Mouse (Mus musculus): ENCODE data around the gene C130050O18Rik. TPM values are rescaled to one million over a fixed set of nuclear protein-coding genes. Genes with fewer than 3 reads are reported as not detected.
A peak's percentile ranks its signal among the peaks of the same experiment; 100 is the strongest.

Gene C130050O18Rik
- polyA plus RNA-seq (2021): 0.24 TPM

GRCm38 (mm10) chr5:139404801-139405401 is at the start of gene C130050O18Rik:
C130050O18Rik (plus strand) TSS chr5:139405280.
- POLR2A ChIA-PET: no interaction called here
- CTCF ChIA-PET: no interaction called here
- no peak for TF ChIP-seq CTCF (IDR thresholded peaks at IDR 0.05)

GRCm38 (mm10) chr5:139358653-139359052 is 46.4 kb upstream of the C130050O18Rik start:
- in situ Hi-C loops (cut with MboI; ENCODE audit: low pct_unique_long_range_greater_than_20kb): loop anchor here (25.0 kb wide), 1 partner anchor 304 kb away; no protein-coding TSS in a partner anchor
- no peak for DNase-seq (ENCODE audit: low read depth, low spot score)
- ChIA-PET CTCF (interaction anchor here (0.6 to 3.3 kb wide), 8 partner anchors 11 to 55 kb away, joined by 3 to 14 read pairs (median 4); no protein-coding TSS in a partner anchor), POLR2A (no interaction called here)
- H3K27me3 ChIP-seq: no peaks in the 10 kb centered on the region
- peak; percentile 37 for ATAC-seq
- no peak for TF ChIP-seq CTCF (IDR thresholded peaks at IDR 0.05)

More at GRCm38 (mm10) chr5:139404801-139405401, at the start of gene C130050O18Rik:
- in situ Hi-C loops (cut with MboI; ENCODE audit: low pct_unique_long_range_greater_than_20kb): loop anchor here (5.0 kb wide), 1 partner anchor 43 kb away; no protein-coding TSS in a partner anchor
- no peaks in the 10 kb centered on the region for H3K27me3 ChIP-seq
- DNase-seq (ENCODE audit: low read depth, low spot score) (no peak), ATAC-seq (no peak)

- ChIA-PET POLR2A (interaction anchor here (0.5 to 0.8 kb wide), 2 partner anchors 10 to 100 kb away, joined by 3 to 7 read pairs; no protein-coding TSS in a partner anchor), CTCF (interaction anchor here (1.0 to 3.3 kb wide), 9 partner anchors 12 to 146 kb away, joined by 3 to 14 read pairs (median 5); no protein-coding TSS in a partner anchor)
- in situ Hi-C loops (cut with MboI; ENCODE audit: low pct_unique_long_range_greater_than_20kb): loop anchor here (25.0 kb wide), 1 partner anchor 303 kb away; no protein-coding TSS in a partner anchor
- ATAC-seq (no peak), DNase-seq (ENCODE audit: low read depth, low spot score) (no peak)
- TF ChIP-seq CTCF (IDR thresholded peaks at IDR 0.05): no peak
- H3K27me3 ChIP-seq: no peaks in the 10 kb centered on the region
These were observed 45.8 kb upstream of the C130050O18Rik start for GRCm38 (mm10) chr5:139359244-139359643.

- no peak for TF ChIP-seq CTCF (IDR thresholded peaks at IDR 0.05)
- POLR2A ChIA-PET: no interaction called here
- no peaks in the 10 kb centered on the region for H3K27me3 ChIP-seq
- CTCF ChIA-PET: interaction anchor here (0.8 to 2.3 kb wide), 10 partner anchors 13 to 148 kb away, joined by 3 to 13 read pairs (median 4); partner anchors contain the start of genes Adap1, Gpr146 and Zfand2a
- in situ Hi-C loops (cut with MboI; ENCODE audit: low pct_unique_long_range_greater_than_20kb): loop anchor here (5.0 to 25.0 kb wide), 4 partner anchors 38 to 298 kb away; no protein-coding TSS in a partner anchor
- ATAC-seq (no peak), DNase-seq (ENCODE audit: low read depth, low spot score) (no peak)
These were observed 41.2 kb upstream of the C130050O18Rik start for GRCm38 (mm10) chr5:139363858-139364257.

- ATAC-seq: peak; percentile 23
These were observed 40.7 kb upstream of the C130050O18Rik start for GRCm38 (mm10) chr5:139364260-139364910.

GRCm38 (mm10) chr5:139364911-139365571 is 40.0 kb upstream of the C130050O18Rik start:
- TF ChIP-seq CTCF (IDR thresholded peaks at IDR 0.05): no peak
- DNase-seq (ENCODE audit: low read depth, low spot score) (no peak), ATAC-seq (peak; percentile 40)
- CTCF ChIA-PET: interaction anchor here (0.6 to 2.3 kb wide), 14 partner anchors 12 to 140 kb away, joined by 3 to 13 read pairs (median 3); partner anchors contain the start of genes Adap1 and Gpr146
- POLR2A ChIA-PET: interaction anchor here (0.7 to 1.7 kb wide), 2 partner anchors 14 to 43 kb away, joined by 3 to 4 read pairs; no protein-coding TSS in a partner anchor
- in situ Hi-C loops (cut with MboI; ENCODE audit: low pct_unique_long_range_greater_than_20kb): loop anchor here (5.0 to 25.0 kb wide), 4 partner anchors 37 to 297 kb away; no protein-coding TSS in a partner anchor
- no peaks in the 10 kb centered on the region for H3K27me3 ChIP-seq

More at GRCm38 (mm10) chr5:139364260-139364910, 40.7 kb upstream of the C130050O18Rik start:
- TF ChIP-seq CTCF (IDR thresholded peaks at IDR 0.05): no peak
- DNase-seq (ENCODE audit: low read depth, low spot score): no peak
- ChIA-PET CTCF (interaction anchor here (0.6 to 2.3 kb wide), 18 partner anchors 13 to 148 kb away, joined by 3 to 13 read pairs (median 3); partner anchors contain the start of genes Adap1, Gpr146 and Zfand2a), POLR2A (interaction anchor here (0.7 to 1.7 kb wide), 2 partner anchors 15 to 44 kb away, joined by 3 to 4 read pairs; no protein-coding TSS in a partner anchor)
- no peaks in the 10 kb centered on the region for H3K27me3 ChIP-seq
- in situ Hi-C loops (cut with MboI; ENCODE audit: low pct_unique_long_range_greater_than_20kb): loop anchor here (5.0 to 25.0 kb wide), 4 partner anchors 38 to 298 kb away; no protein-coding TSS in a partner anchor

- POLR2A ChIA-PET: interaction anchor here (1.7 kb wide), 1 partner anchor 14 kb away, joined by 4 read pairs; no protein-coding TSS in a partner anchor
- in situ Hi-C loops (cut with MboI; ENCODE audit: low pct_unique_long_range_greater_than_20kb): loop anchor here (25.0 kb wide), 1 partner anchor 296 kb away; no protein-coding TSS in a partner anchor
These were observed 39.3 kb upstream of the C130050O18Rik start for GRCm38 (mm10) chr5:139365827-139366226.

GRCm38 (mm10) chr5:139366484-139366883 is 38.6 kb upstream of the C130050O18Rik start:
- ChIA-PET POLR2A (interaction anchor here (0.7 kb wide), 1 partner anchor 30 kb away, joined by 3 read pairs; no protein-coding TSS in a partner anchor), CTCF (interaction anchor here (2.4 kb wide), 1 partner anchor 32 kb away, joined by 8 read pairs; no protein-coding TSS in a partner anchor)
- ATAC-seq (no peak), DNase-seq (ENCODE audit: low read depth, low spot score) (no peak)
- in situ Hi-C loops (cut with MboI; ENCODE audit: low pct_unique_long_range_greater_than_20kb): loop anchor here (25.0 kb wide), 1 partner anchor 296 kb away; no protein-coding TSS in a partner anchor
- TF ChIP-seq CTCF (IDR thresholded peaks at IDR 0.05): no peak
- H3K27me3 ChIP-seq: no peaks in the 10 kb centered on the region

More at GRCm38 (mm10) chr5:139365827-139366226, 39.3 kb upstream of the C130050O18Rik start:
- TF ChIP-seq CTCF (IDR thresholded peaks at IDR 0.05): no peak
- no peaks in the 10 kb centered on the region for H3K27me3 ChIP-seq
- DNase-seq (ENCODE audit: low read depth, low spot score) (no peak), ATAC-seq (no peak)
- CTCF ChIA-PET: interaction anchor here (1.3 kb wide), 1 partner anchor 80 kb away, joined by 3 read pairs; no protein-coding TSS in a partner anchor

GRCm38 (mm10) chr5:139367884-139368458 is 37.1 kb upstream of the C130050O18Rik start:
- DNase-seq (ENCODE audit: low read depth, low spot score): no peak
- ATAC-seq: no peak
- ChIA-PET POLR2A (no interaction called here), CTCF (interaction anchor here (1.1 to 2.4 kb wide), 2 partner anchors 20 to 30 kb away, joined by 3 to 8 read pairs; no protein-coding TSS in a partner anchor)
- no peaks in the 10 kb centered on the region for H3K27me3 ChIP-seq
- TF ChIP-seq CTCF (IDR thresholded peaks at IDR 0.05): no peak
- in situ Hi-C loops (cut with MboI; ENCODE audit: low pct_unique_long_range_greater_than_20kb): loop anchor here (25.0 kb wide), 1 partner anchor 294 kb away; no protein-coding TSS in a partner anchor
